Mouse (Mus musculus): Measurements from ENCODE around the gene Polr2c.
"Not testable (repeated sequence)": the region's sequence is repeated elsewhere in the genome, so short reads cannot be mapped to it uniquely, and the experiment has no call there.

Gene Polr2c

GRCm38 (mm10) chr8:94838600-94838999, 18.6 kb upstream of the Polr2c start:
- peak; percentile 56 for DNase-seq (ENCODE audit: low spot score)

- no peak for DNase-seq (ENCODE audit: low spot score)
These were observed 16.1 kb upstream of the Polr2c start for GRCm38 (mm10) chr8:94841183-94841582.

- DNase-seq (ENCODE audit: low spot score) = no peak
These were observed 7.2 kb upstream of the Polr2c start for GRCm38 (mm10) chr8:94850049-94850448.

- not testable (repeated sequence) for DNase-seq (ENCODE audit: low spot score)
These were observed 2.5 kb upstream of the Polr2c start for GRCm38 (mm10) chr8:94854761-94855160.

- no peak for DNase-seq (ENCODE audit: low spot score)
These were observed 272 bp upstream of the Polr2c start for GRCm38 (mm10) chr8:94857011-94857345.

GRCm38 (mm10) chr8:94861352-94861910, 4.2 kb downstream of the Polr2c start:
- DNase-seq (ENCODE audit: low spot score) = no peak

- no peak for DNase-seq (ENCODE audit: low spot score)
These were observed 5.4 kb downstream of the Polr2c start for GRCm38 (mm10) chr8:94862487-94863220.

GRCm38 (mm10) chr8:94863897-94864673, 6.8 kb downstream of the Polr2c start:
- DNase-seq (ENCODE audit: low spot score) = no peak

GRCm38 (mm10) chr8:94865292-94865691, 8.0 kb downstream of the Polr2c start:
- DNase-seq (ENCODE audit: low spot score) = no peak

- DNase-seq (ENCODE audit: low spot score) = no peak
These were observed 9.7 kb downstream of the Polr2c start for GRCm38 (mm10) chr8:94866921-94867320.

GRCm38 (mm10) chr8:94869146-94869545, 11.9 kb downstream of the Polr2c start:
- no peak for DNase-seq (ENCODE audit: low spot score)

- DNase-seq (ENCODE audit: low spot score) = no peak
These were observed 12.8 kb downstream of the Polr2c start for GRCm38 (mm10) chr8:94870003-94870402.

GRCm38 (mm10) chr8:94870474-94871107, 13.3 kb downstream of the Polr2c start:
- DNase-seq (ENCODE audit: low spot score) = no peak

- DNase-seq (ENCODE audit: low spot score) = no peak
These were observed 14.1 kb downstream of the Polr2c start for GRCm38 (mm10) chr8:94871108-94871894.

GRCm38 (mm10) chr8:94872156-94872555, 14.9 kb downstream of the Polr2c start:
- no peak for DNase-seq (ENCODE audit: low spot score)

- no peak for DNase-seq (ENCODE audit: low spot score)
These were observed 15.3 kb downstream of the Polr2c start for GRCm38 (mm10) chr8:94872576-94872975.

- DNase-seq (ENCODE audit: low spot score) = peak; percentile 60
These were observed 17.1 kb downstream of the Polr2c start for GRCm38 (mm10) chr8:94874358-94874757.

- no peak for DNase-seq (ENCODE audit: low spot score)
These were observed 18.0 kb downstream of the Polr2c start for GRCm38 (mm10) chr8:94875096-94875870.

GRCm38 (mm10) chr8:94875871-94876150, 18.6 kb downstream of the Polr2c start:
- no peak for DNase-seq (ENCODE audit: low spot score)

- DNase-seq (ENCODE audit: low spot score) = peak; percentile 87
These were observed 19.0 kb downstream of the Polr2c start, which contains the start of gene Dok4 for GRCm38 (mm10) chr8:94876197-94876730. Gene Dok4, minus strand, starts transcription at chr8:94876330.

GRCm38 (mm10) chr8:94876820-94877219, 19.6 kb downstream of the Polr2c start:
- no peak for DNase-seq (ENCODE audit: low spot score)

Measured in ovary, postnatal 14 days (tissue).